Mouse (Mus musculus): ENCODE data around the gene Fam234b. TPM values are rescaled to one million over a fixed set of nuclear protein-coding genes. Genes with fewer than 3 reads are reported as not detected.

Gene Fam234b
- 7.9 and 8.9 TPM in 2 replicates for polyA plus RNA-seq (2014; fragmentation: Nextera tagmentation; extraction: Ambion mirVana)

DNA sequence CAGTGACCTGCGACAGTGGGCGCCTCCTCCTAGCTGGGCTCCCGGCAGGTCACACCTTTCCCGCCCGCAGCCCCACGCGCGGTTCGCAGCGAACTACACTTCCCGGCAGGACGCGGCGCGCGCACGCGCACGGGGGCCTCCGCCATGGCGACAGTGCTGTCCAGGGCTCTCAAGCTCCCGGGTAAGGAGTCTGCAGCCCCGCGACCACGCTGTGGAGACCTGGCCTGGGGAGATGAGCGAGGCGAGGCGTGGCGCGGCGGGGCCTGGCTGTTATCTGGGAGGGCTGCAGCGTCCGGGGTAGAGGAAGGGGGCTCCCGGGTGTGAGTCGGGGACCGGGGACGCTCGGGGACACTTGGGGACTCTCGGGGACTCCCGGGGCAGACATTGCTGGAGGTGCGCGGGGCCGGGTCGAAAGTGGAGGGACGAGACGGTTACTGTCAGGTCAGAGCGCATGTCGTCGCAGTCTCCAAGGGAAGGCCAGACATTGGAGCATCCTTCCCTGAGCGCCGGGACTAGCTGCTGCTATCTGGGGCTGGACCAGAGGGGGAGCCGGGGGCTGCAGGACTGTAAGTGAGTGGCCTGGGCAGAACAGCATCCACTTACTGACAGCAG is at the start of gene Fam234b, which contains the start of gene Hebp1:
TSS of gene Fam234b (plus strand) at position 57 of the 612 bp plus-strand sequence.
TSS of gene Hebp1 (minus strand) at position 102 of the 612 bp plus-strand sequence.
- Histone ChIP-seq H3K27me3 (ENCODE audit: control insufficient read depth, insufficient read depth, low read length) (no peaks in the 10 kb centered on the region), H3K4me1 (ENCODE audit: control insufficient read depth in 2 of 2, insufficient read depth in 2 of 2, low read length in 2 of 2) (peaks cover 4 to 10% of the 10 kb centered on the region in 2 experiments), H3K4me2 (ENCODE audit: low read length) (peak within 1 kb of the TSS; percentile 72), H3K9me3 (ENCODE audit: control insufficient read depth, low read length) (no peaks in the 10 kb centered on the region), H3K9ac (ENCODE audit: low read length) (peak within 1 kb of the TSS; percentile 83), H3K36me3 (ENCODE audit: control insufficient read depth, insufficient read depth, low read length) (no peaks in the 10 kb centered on the region), H3K27ac (replicated peaks in 1 of 2; ENCODE audit: control insufficient read depth in 1 of 2, insufficient read depth in 1 of 2, low read depth in 2 of 2, low read length in 2 of 2) (0 out of 4 replicates have a peak within 1 kb of the TSS, but pooled peaks of 1 of the 2 experiments have one; percentile 29), H3K4me3 (ENCODE audit: control insufficient read depth in 1 of 2, insufficient read depth in 1 of 2, low read depth in 1 of 2, low read length in 2 of 2) (peak within 1 kb of the TSS; percentile 69 to 85)
- WGBS = under 1% methylated on average over 50 of the region's 52 CpGs
- ATAC-seq (ENCODE audit: insufficient number of reproducible peaks, insufficient read depth, low FRiP score, low read depth) = peak; percentile 83

DNA sequence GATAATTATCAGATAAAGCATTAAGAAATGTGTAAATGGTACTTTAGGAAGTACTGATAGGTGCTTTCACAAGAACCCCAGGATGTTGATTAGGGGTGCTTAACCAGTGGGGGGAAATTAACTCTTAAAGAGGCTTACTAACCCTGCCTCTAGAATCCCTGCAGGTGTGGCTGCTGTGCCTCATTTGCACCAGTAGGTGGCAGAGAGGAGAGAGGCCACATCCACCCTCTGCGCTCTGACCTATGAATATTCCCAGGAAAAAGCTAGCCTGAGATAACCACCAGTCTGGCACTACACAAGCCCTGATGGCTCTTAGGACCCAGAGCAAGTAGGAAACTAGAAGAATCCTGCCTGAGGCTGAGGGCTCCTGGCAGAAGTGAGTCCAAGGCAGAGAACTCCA is 49.3 kb upstream of the Fam234b start:
- WGBS = 22% methylated on average over 1 of the region's 1 CpGs
- H3K4me2 ChIP-seq (ENCODE audit: low read length) = no peak overlapping the region
- no peaks in the 10 kb centered on the region for H3K4me1 ChIP-seq (ENCODE audit: control insufficient read depth in 2 of 2, insufficient read depth in 2 of 2, low read length in 2 of 2)
- H3K36me3 ChIP-seq (ENCODE audit: control insufficient read depth, insufficient read depth, low read length) = no peaks in the 10 kb centered on the region
- H3K9me3 ChIP-seq (ENCODE audit: control insufficient read depth, low read length) = no peaks in the 10 kb centered on the region
- H3K9ac ChIP-seq (ENCODE audit: low read length) = no peak overlapping the region
- no peak overlapping the region for H3K4me3 ChIP-seq (ENCODE audit: control insufficient read depth in 1 of 2, insufficient read depth in 1 of 2, low read depth in 1 of 2, low read length in 2 of 2)
- no peaks in the 10 kb centered on the region for H3K27me3 ChIP-seq (ENCODE audit: control insufficient read depth, insufficient read depth, low read length)
- H3K27ac ChIP-seq (replicated peaks in 1 of 2; ENCODE audit: control insufficient read depth in 1 of 2, insufficient read depth in 1 of 2, low read depth in 2 of 2, low read length in 2 of 2) = no peak overlapping the region
- no peak for ATAC-seq (ENCODE audit: insufficient number of reproducible peaks, insufficient read depth, low FRiP score, low read depth)

DNA sequence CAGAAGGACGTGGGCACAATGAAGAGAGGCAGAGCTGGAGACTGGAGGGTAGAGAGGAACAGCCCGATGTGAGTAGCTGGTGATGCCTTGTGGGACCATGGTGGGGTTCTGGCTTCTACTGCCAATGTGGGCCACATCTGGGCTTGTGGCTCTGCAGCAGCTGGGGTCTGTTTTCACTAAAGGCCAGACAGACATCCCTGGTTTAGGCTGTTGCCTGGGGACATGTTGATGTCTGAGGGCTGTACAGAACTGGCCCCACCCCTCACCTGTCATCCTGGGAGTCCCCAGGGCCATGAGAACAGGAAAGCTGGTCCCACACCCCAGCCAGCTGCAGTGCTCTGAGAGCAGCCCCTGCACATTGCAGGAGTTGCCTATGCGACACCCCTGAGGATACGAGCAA is 48.6 kb upstream of the Fam234b start:
- Histone ChIP-seq H3K4me1 (ENCODE audit: control insufficient read depth in 2 of 2, insufficient read depth in 2 of 2, low read length in 2 of 2) (no peaks in the 10 kb centered on the region), H3K4me3 (ENCODE audit: control insufficient read depth in 1 of 2, insufficient read depth in 1 of 2, low read depth in 1 of 2, low read length in 2 of 2) (no peak overlapping the region), H3K9ac (ENCODE audit: low read length) (no peak overlapping the region), H3K27me3 (ENCODE audit: control insufficient read depth, insufficient read depth, low read length) (no peaks in the 10 kb centered on the region), H3K4me2 (ENCODE audit: low read length) (no peak overlapping the region), H3K9me3 (ENCODE audit: control insufficient read depth, low read length) (no peaks in the 10 kb centered on the region), H3K36me3 (ENCODE audit: control insufficient read depth, insufficient read depth, low read length) (no peaks in the 10 kb centered on the region), H3K27ac (replicated peaks in 1 of 2; ENCODE audit: control insufficient read depth in 1 of 2, insufficient read depth in 1 of 2, low read depth in 2 of 2, low read length in 2 of 2) (no peak overlapping the region)
- WGBS = 78% methylated on average over 4 of the region's 4 CpGs
- ATAC-seq (ENCODE audit: insufficient number of reproducible peaks, insufficient read depth, low FRiP score, low read depth) = no peak

DNA sequence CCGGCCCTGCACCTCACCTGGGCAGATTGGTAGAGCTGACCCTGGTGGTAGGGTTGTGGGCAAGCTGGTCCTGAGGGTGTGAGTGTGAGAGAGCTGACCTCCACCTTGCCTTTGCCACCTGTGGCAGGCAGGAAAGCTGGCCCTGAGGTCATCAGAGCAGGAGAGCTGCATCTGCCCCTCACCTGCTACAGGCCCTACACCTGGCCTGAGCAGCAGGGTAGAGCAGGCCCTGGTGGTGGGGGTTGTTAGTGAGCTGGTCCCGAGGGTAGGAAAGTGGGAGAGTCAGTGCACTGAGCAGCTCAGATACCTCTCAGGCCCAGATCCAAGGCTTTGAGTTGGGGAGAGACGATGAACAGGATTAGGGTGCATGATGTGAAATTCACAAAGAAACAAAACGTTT is 48.1 kb upstream of the Fam234b start:
- WGBS = 72% methylated on average over 4 of the region's 4 CpGs
- Histone ChIP-seq H3K4me3 (ENCODE audit: control insufficient read depth in 1 of 2, insufficient read depth in 1 of 2, low read depth in 1 of 2, low read length in 2 of 2) (no peak overlapping the region), H3K4me1 (ENCODE audit: control insufficient read depth in 2 of 2, insufficient read depth in 2 of 2, low read length in 2 of 2) (no peaks in the 10 kb centered on the region), H3K9me3 (ENCODE audit: control insufficient read depth, low read length) (no peaks in the 10 kb centered on the region), H3K27ac (replicated peaks in 1 of 2; ENCODE audit: control insufficient read depth in 1 of 2, insufficient read depth in 1 of 2, low read depth in 2 of 2, low read length in 2 of 2) (no peak overlapping the region), H3K27me3 (ENCODE audit: control insufficient read depth, insufficient read depth, low read length) (no peaks in the 10 kb centered on the region), H3K36me3 (ENCODE audit: control insufficient read depth, insufficient read depth, low read length) (no peaks in the 10 kb centered on the region), H3K4me2 (ENCODE audit: low read length) (no peak overlapping the region), H3K9ac (ENCODE audit: low read length) (no peak overlapping the region)
- ATAC-seq (ENCODE audit: insufficient number of reproducible peaks, insufficient read depth, low FRiP score, low read depth) = 0 out of 2 replicates have a peak, but pooled peaks have one; percentile 14

DNA sequence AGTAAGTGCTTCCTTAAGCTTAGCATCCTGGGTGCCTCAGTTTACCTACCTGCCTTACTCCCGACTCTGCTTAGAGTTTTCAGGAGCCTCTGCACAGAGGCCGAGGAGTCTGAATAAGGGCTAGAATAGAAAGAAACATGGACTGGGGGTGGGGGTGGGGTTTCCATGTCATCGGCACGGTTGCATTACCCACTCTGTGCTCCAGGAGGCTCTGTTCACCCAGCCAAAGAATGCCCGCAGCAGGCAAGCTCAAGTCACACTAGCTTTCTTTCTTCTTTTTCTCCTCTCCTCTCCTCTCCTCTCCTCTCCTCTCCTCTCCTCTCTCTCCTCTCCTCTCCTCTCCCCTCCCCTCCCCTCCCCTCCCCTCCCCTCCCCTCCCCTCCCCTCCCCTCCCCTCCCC is 47.5 kb upstream of the Fam234b start:
- Histone ChIP-seq H3K27ac (replicated peaks in 1 of 2; ENCODE audit: control insufficient read depth in 1 of 2, insufficient read depth in 1 of 2, low read depth in 2 of 2, low read length in 2 of 2) (no peak overlapping the region), H3K27me3 (ENCODE audit: control insufficient read depth, insufficient read depth, low read length) (no peaks in the 10 kb centered on the region), H3K36me3 (ENCODE audit: control insufficient read depth, insufficient read depth, low read length) (no peaks in the 10 kb centered on the region), H3K9ac (ENCODE audit: low read length) (no peak overlapping the region), H3K4me3 (ENCODE audit: control insufficient read depth in 1 of 2, insufficient read depth in 1 of 2, low read depth in 1 of 2, low read length in 2 of 2) (no peak overlapping the region), H3K4me2 (ENCODE audit: low read length) (no peak overlapping the region), H3K9me3 (ENCODE audit: control insufficient read depth, low read length) (no peaks in the 10 kb centered on the region), H3K4me1 (ENCODE audit: control insufficient read depth in 2 of 2, insufficient read depth in 2 of 2, low read length in 2 of 2) (no peaks in the 10 kb centered on the region)
- no peak; the same call in 1 of the 2 replicates for ATAC-seq (ENCODE audit: insufficient number of reproducible peaks, insufficient read depth, low FRiP score, low read depth)
- 22% methylated on average over 5 of the region's 5 CpGs for WGBS

DNA sequence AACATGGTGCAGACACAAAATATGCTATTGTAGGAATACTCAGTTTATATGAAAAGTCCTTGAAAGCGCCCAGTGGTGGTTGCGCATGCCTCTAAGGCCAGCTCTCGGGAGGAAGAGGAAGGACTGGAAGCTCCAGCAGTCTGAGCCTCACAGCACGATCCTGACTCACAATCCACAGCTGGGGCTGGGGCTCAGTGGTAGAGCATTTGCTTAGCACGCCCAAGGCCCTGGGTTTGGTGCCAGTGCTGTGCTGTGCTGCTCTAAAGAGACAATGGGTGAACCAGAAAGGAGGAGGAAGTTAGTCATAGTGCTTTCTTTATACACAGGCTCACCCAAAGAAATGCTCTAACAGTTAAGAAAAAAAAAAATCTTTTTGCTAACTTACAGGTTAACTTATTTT is 44.1 kb upstream of the Fam234b start:
- no peaks in the 10 kb centered on the region for H3K36me3 ChIP-seq (ENCODE audit: control insufficient read depth, insufficient read depth, low read length)
- H3K27me3 ChIP-seq (ENCODE audit: control insufficient read depth, insufficient read depth, low read length) = no peaks in the 10 kb centered on the region
- H3K27ac ChIP-seq (replicated peaks in 1 of 2; ENCODE audit: control insufficient read depth in 1 of 2, insufficient read depth in 1 of 2, low read depth in 2 of 2, low read length in 2 of 2) = no peak overlapping the region
- no peak overlapping the region for H3K9ac ChIP-seq (ENCODE audit: low read length)
- no peak for ATAC-seq (ENCODE audit: insufficient number of reproducible peaks, insufficient read depth, low FRiP score, low read depth)
- WGBS = 85% methylated on average over 5 of the region's 5 CpGs
- no peak overlapping the region for H3K4me3 ChIP-seq (ENCODE audit: control insufficient read depth in 1 of 2, insufficient read depth in 1 of 2, low read depth in 1 of 2, low read length in 2 of 2)
- H3K9me3 ChIP-seq (ENCODE audit: control insufficient read depth, low read length) = no peaks in the 10 kb centered on the region
- H3K4me1 ChIP-seq (ENCODE audit: control insufficient read depth in 2 of 2, insufficient read depth in 2 of 2, low read length in 2 of 2) = peaks cover 5 to 7% of the 10 kb centered on the region in 2 experiments; a peak in 2 of 4 replicates
- no peak overlapping the region for H3K4me2 ChIP-seq (ENCODE audit: low read length)

DNA sequence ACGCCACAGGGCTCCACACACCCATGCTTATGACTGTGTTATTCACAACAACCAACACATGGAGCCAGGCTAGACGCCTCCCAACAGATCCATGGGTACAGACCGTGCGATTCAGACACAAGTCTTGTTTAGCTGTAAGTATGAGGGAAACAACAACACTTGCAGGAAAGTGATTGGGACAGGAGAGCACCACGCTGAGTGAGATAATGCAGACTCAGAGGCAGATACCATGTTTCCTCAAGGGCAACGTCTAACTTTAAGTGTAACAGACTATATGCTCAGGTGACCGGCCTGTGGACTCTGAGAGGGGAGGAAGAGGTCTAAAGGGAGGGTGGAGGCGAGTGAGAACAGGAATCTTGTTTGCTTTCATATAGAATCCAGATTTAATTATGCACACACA is 41.2 kb upstream of the Fam234b start:
- 43% methylated on average over 8 of the region's 8 CpGs for WGBS
- Histone ChIP-seq H3K4me1 (ENCODE audit: control insufficient read depth in 2 of 2, insufficient read depth in 2 of 2, low read length in 2 of 2) (peaks cover 5 to 7% of the 10 kb centered on the region in 2 experiments; a peak in 2 of 4 replicates), H3K27me3 (ENCODE audit: control insufficient read depth, insufficient read depth, low read length) (no peaks in the 10 kb centered on the region), H3K4me2 (ENCODE audit: low read length) (no peak overlapping the region), H3K9me3 (ENCODE audit: control insufficient read depth, low read length) (no peaks in the 10 kb centered on the region), H3K4me3 (ENCODE audit: control insufficient read depth in 1 of 2, insufficient read depth in 1 of 2, low read depth in 1 of 2, low read length in 2 of 2) (no peak overlapping the region), H3K9ac (ENCODE audit: low read length) (no peak overlapping the region), H3K27ac (replicated peaks in 1 of 2; ENCODE audit: control insufficient read depth in 1 of 2, insufficient read depth in 1 of 2, low read depth in 2 of 2, low read length in 2 of 2) (no peak overlapping the region), H3K36me3 (ENCODE audit: control insufficient read depth, insufficient read depth, low read length) (no peaks in the 10 kb centered on the region)
- ATAC-seq (ENCODE audit: insufficient number of reproducible peaks, insufficient read depth, low FRiP score, low read depth) = no peak

DNA sequence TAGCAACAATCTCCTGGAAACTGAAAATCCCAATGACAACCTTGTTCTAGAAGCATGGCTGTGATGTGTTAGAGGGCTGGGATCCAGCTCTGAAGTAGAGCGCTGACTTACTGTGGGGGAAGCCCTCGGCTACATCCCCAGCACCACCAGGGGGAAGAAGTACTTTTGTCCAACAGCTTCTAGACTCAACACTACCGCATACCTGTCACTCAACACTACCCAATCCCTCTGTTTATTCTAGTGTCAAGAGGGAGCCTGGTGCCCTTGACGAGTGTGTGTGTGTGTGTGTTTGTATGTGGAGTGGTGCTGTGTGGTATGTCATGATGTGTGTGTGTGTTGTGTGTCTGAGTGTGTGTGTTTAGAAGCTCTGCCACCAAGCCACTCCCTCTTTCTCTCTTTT is 40.3 kb upstream of the Fam234b start:
- H3K9me3 ChIP-seq (ENCODE audit: control insufficient read depth, low read length) = no peaks in the 10 kb centered on the region
- no peak overlapping the region for H3K4me3 ChIP-seq (ENCODE audit: control insufficient read depth in 1 of 2, insufficient read depth in 1 of 2, low read depth in 1 of 2, low read length in 2 of 2)
- ATAC-seq (ENCODE audit: insufficient number of reproducible peaks, insufficient read depth, low FRiP score, low read depth) = no peak
- H3K4me2 ChIP-seq (ENCODE audit: low read length) = no peak overlapping the region
- no peaks in the 10 kb centered on the region for H3K27me3 ChIP-seq (ENCODE audit: control insufficient read depth, insufficient read depth, low read length)
- no peak overlapping the region for H3K27ac ChIP-seq (replicated peaks in 1 of 2; ENCODE audit: control insufficient read depth in 1 of 2, insufficient read depth in 1 of 2, low read depth in 2 of 2, low read length in 2 of 2)
- no peaks in the 10 kb centered on the region for H3K36me3 ChIP-seq (ENCODE audit: control insufficient read depth, insufficient read depth, low read length)
- H3K4me1 ChIP-seq (ENCODE audit: control insufficient read depth in 2 of 2, insufficient read depth in 2 of 2, low read length in 2 of 2) = peaks cover 5 to 7% of the 10 kb centered on the region in 2 experiments; a peak in 2 of 4 replicates
- no peak overlapping the region for H3K9ac ChIP-seq (ENCODE audit: low read length)
- 28% methylated on average over 4 of the region's 4 CpGs for WGBS
